Mouse (Mus musculus) thymus, postnatal 25 days (tissue): ENCODE measurements at regions not wholly inside any gene's neighbourhood (a gene's known extent, or its start where the extent isn't known, plus 50 kb on each side); places are given as distances from the start of the nearest gene placed in this dataset.
"Not testable (repeated sequence)": the region's sequence is repeated elsewhere in the genome, so short reads cannot be mapped to it uniquely, and the experiment has no call there.

ENCODE experiments used
- DNase-seq: peaks from one replicate; pipeline ENCODE4 v3.0.0; 2022

DNA sequence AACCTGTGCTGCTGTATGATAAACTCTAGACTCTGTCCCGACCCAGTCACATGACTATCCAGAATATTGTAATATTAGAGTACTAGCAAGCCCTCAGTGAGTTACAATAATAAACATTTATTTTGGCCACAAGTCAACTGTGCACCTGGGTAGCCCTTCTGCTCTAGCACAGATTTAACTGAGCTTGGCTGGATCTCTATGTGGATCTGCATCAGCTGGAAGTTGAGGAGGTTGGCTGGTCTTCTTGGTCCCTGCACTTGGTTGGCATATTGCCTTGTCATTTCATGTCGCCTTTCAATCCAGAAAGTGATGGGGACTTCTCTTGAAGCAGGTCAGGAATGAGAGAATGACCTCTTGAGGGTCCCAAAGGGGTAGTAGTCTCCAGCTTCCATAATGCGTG lies 191.5 kb downstream of the Kctd12 start:
- no peak for DNase-seq

DNA sequence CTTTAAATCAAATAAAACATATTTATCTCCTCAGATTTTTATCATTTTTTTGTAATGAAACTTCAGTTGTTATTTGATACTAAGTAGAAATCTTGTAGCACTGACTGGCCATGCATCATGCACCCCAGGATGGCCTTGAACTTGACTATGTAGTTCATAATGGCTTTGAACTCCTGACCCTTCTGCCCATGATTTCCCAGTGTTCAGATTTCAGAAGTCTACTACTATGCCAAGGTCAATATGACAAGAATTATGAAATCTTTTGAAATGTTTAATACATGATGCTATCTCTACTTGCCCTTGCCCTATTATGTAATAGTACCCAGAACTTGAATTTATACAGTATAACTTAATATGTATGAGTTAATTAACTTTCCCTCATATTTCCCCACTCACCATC lies 200.2 kb downstream of the Kctd12 start:
- DNase-seq, result no peak

DNA sequence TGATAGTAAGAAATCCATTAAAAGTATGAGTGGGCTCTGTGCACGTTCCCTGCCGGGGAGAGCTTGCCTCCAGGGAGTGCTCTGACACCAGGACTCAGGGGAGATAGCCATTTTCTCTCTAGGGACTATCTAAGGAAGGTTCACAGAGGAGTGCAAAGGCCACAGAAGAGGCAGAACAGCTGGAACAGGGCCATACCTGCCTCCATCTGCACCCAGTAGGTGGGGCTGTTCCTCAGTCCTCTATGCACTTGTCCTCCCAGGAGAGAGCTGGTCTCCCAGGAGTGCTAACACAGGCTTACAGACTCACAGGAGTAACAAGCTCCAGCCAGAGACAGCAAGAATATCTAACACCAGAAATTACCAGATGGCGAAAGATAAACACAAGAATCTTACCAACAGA lies 212.7 kb downstream of the Kctd12 start:
- peak; percentile 41 for DNase-seq

DNA sequence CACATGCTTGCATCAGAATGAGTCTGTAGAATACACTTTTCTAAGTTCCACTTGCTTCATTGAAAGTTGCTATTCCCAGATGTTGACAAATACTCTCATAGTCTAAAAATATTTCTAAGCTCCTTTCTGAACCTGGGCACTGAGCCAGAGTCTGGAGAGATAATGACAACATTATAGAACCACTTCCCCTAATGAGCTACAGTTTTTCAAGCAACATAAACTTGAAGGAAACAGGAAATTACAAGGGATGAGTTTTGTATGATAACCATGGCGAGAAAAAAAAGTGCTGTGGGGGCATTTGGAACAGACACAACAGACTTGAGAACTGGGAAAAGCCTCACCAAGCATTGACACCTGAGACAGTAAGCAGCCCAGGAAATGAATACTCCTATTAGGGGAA lies 233.8 kb downstream of the Kctd12 start:
- no peak for DNase-seq

DNA sequence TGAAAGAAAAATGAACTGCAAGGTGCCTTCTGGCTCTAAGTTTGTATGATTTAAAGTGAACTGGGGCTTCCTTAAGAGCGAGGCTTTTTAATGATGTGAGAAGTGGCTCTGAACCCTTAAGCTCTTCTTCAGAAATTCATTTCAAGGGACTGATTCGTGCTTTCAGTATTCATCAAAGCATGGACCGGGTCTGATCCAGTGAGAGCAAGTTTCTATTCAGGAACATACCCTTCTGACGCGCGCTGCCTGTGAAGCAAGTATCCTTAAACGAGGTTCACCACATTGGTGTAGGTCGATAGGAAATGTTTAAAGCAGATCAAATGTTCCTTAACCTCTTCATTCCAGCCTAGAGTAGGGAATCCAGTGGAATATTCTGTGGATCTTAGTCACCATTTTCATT lies 240.1 kb downstream of the Kctd12 start:
- DNase-seq, result no peak

DNA sequence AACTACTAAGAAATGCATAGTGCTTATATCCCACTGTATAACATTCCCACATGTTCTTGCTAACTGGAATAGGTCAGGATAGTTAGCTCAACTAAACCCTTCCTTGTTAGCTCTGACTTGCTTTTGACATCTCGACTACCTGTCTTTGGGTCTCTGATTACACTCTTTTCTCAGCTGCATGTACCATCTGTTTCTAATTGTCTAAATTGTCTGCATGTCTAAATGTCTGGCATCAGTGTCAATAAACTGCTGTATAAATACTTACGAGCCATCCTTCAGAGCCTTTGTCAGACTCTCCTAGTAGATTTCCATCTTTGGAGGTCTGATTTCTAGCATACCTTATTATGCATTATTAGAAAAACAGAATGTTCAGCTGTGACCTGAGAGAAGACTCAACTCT lies 245.8 kb downstream of the Kctd12 start:
- DNase-seq, result no peak

DNA sequence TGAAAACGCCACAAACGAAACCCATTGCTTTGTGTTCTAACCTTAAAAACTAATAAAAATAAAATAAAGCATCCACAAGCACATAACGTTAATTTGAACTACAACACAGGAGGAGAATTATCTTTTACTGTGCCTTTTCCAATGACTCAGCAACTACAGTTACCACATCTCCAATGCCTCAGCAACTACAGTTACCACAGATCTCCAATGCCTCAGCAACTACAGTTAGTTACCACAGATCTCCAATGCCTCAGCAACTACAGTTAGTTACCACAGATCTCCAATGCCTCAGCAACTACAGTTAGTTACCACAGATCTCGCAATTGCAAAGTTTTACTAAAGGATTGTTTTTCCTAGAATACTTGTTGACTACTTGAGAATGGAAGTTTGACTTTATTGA lies 248.7 kb downstream of the Kctd12 start:
- DNase-seq, result not testable (repeated sequence)

DNA sequence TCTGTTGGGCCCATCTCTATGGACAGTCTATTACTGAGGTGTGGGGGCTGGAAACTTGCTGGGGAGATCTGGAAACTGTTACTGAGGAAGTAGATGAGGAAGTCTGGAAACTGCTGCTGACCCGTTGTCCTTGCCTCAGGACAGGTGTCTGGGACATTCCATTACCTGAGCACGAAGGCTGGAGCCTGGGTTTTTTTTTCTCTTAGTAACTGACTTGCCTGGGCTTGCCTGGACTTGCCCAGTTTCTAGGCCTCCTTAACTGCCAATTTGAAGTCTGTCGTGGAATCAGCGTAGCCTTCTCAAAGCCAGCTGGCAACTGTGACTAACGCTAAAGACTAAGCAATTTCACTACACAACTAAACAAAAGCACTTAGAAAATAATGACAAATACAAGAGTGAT lies 250.7 kb downstream of the Kctd12 start:
- no peak for DNase-seq

DNA sequence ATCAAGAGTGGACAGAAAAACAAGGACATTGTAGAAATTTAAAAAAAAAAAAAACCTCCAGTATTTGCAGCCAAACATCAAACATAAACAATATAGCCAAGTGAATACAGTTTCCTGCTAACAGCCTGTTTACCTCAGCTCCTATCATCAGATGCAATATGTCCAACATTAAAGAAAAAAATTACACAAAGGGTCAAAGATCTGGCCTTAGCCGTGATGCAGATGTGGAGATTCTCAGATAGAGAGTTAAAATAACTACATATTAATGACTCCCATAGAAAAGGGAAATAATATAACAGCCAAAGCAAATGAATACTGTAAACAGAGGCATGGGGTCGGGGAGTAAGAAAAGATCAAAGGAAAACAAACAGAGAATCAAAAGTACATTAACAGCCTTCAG lies 259.8 kb downstream of the Kctd12 start:
- no peak for DNase-seq

DNA sequence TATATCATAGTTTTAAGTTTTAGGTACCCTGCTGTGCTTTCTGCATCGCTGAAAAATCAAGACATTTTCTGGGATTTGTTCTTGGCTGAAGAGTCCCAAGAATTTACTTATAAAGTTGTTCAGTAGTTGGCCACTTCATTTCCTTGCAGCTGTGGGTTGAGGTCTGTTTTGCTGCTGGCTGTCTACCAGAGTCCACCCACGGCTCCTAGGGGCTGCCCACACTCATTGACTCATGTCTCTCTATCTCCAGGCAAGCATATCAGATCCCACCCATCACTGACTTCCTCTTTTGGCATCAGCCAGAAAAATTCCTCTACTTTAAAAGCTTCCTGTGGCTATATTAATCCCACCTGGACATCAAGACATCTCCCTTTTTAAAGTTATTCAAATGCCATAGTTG lies 263.9 kb downstream of the Kctd12 start:
- DNase-seq, result no peak

DNA sequence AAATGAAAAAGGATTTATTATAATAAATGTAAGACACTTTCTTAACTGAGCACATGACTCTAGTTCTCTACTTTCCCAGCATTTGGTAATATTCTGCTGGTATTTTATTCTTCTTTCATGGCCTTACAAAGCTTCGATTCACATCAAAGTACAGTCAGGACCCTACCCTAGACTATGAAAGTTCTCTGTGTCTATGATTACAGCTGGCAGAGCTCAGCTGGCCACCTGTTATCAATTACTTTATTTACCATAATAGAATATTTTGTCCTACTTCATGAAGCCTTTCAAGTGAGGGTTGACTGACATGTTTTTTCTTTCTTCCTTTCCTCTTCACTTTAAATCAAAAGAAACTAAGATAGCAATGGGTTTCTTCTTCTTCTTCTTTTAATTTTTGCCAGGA lies 269.8 kb downstream of the Kctd12 start:
- DNase-seq, result no peak

DNA sequence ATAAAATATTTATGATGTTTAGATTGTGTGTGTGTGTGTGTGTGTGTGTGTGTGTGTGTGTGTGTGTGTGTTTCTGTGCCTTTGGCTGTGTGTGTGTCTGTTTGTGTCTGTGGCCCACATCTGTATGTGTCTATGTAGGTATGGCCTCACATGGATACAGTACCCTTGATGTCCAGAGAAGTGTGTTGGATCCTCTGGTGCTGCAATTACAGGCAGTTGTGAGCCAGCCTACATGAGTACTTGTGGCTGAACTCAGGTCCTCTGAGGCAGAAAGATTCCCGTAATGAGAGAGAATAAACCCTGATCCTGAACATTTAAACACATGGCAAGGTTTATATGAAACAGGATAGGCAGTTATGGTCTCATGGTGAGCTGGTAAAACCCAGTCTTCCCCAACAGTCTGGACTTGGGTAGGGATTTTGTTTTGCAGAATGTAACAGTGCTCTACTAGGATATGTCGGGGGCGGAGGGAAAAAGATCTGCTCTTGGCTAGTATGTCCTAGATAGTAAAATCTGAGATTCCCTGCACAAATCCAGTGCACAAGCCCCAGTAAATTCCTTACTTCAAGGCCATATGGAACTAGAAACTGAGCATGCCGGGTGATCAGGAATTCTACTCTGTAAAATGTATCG lies 275.6 kb downstream of the Kctd12 start:
- DNase-seq, result no peak

DNA sequence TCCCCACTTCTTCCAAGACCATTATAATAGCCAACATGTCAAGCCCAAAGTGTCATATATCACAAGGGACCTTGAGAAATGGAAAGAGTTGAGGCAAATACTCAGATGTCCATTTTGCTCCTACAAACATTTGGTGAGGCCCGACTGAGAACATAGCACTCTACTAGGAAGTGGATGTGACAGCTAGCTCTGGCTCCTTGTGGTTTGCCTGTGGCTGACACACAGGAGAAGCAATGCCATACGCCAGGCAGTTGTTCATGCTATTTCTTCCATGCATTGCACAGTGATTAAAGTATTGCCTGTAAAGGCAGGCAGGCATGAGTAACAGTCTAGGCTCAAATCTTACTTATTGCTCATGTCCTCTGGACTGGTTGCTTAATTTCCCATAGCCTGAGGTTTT lies 281.3 kb downstream of the Kctd12 start:
- no peak for DNase-seq

DNA sequence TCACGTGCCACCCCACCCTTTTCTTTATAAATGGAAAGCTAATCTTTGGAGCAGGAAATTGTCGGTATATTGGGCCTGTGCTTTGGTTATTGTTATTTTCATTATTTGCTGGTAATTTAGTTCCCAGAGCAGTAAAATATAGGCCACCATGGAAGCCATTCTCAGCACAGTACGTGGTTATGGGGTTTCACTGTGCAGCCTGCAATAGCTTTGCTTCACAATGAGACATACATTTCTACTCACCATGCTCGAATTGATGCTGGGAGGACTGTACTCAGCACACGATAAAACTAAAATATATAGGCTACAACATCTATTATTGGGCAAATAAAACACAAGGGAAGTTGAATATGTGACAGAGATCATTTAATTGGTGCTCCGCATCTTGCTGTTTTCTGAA lies 282.0 kb downstream of the Kctd12 start:
- no peak for DNase-seq

DNA sequence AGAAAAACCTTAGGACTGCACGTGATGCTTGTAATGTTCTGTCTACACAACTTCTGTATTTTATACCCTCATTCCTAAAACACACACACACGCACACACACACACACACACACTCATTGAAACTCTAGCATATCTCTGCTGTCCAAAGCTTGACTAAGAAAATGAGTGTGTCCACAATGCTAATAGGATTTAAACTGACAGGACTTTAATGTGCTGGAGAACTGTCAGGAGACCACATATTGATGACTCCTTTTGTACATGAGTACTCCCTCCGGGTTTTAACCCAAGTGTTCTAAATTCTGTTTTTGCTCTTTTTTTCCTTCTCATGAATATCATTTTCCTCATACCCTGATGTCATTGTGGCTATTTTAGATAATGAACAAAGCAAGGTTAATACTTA lies 283.4 kb downstream of the Kctd12 start:
- DNase-seq, result no peak

DNA sequence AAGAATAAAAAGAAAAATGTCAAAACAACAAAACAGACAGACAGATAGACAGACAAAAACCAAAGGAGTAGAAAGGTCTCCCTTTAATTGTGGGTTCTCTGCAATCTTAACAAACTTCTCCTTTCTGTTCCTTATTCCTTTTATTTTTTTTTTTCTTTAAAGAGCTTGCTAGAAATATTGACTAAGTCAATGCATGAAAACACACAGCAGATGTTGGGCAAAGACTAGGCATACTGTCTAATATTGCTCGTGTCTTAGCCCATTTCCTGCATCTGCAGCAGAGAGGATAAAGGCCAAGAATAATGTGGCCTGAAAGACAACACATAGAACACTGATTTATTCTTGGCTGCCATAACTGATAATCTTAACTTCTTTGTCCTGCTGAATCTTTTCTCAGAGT lies 295.6 kb downstream of the Kctd12 start:
- no peak for DNase-seq

DNA sequence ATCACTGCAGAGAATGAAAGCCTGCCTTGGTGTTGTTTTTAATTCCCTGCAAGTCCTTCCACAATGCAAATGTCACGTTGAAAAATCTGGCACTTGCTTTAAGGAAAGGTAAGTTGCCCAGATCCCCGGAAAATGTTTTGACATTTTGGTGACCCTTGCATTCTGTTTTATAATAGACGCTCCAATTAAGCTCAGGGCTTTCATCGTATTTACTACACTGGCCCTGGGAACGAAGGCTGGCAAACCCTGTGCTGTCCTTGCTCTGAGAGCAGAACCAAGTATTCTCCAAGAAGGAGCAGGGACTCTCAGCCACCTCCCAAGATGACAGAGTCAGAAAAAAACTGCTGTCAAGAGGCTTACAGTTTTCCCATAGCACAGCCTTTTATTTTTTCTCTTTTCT lies 305.9 kb downstream of the Kctd12 start:
- no peak for DNase-seq

DNA sequence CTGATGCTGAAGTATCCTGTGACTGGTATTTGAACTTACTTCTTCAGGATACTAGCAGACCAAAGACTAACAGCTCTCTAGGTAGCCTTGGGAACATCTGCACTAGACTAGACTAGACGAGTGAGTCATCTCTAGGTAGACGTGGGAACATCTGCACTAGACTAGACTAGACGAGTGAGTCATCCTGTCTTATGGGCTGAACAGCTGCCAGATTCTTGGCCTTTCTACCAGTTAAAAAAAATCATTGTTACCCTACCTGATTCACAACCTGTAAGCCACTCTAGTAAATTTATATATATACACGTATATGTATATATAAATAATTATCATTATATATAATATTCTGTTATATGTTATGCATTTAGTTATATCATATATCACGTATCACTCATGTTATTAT lies 307.8 kb downstream of the Kctd12 start:
- DNase-seq, result no peak

DNA sequence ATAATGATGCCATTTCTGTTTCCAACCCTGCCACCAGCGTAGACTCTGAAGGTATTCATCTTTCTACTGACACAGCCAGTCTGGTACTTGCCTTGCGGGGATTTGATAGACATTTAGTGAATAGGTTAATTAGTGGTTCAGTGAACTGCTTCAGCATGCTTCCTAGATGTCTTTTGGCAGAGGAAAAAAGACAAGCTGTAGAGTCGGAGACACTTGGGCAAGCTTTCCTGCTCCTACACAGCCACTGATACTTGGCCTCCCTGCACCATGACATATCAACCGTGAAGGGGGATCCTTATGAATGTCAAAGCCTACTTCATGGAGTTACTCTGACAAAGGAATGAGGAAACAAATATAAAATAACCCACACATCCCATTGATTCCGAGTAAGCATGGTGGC lies 308.7 kb downstream of the Kctd12 start:
- no peak for DNase-seq

DNA sequence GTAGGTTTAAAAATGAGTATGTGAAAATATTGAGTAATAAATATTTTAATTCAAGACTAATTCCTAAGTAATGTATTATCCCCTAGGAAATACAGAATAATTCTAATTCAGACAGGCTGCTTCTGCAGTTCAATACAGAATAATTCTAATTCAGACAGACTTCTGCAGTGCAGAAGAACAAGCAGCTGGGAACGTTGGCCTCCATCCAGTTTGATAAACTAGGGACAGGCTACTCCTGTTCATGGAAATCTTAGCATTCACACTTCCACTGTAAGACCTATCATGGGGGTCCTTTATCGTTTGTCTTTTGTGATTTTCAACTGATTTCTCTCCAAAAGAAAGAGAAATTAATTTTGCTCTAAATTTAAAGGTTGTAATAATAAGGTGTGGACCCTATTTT lies 319.2 kb downstream of the Kctd12 start:
- DNase-seq, result no peak

DNA sequence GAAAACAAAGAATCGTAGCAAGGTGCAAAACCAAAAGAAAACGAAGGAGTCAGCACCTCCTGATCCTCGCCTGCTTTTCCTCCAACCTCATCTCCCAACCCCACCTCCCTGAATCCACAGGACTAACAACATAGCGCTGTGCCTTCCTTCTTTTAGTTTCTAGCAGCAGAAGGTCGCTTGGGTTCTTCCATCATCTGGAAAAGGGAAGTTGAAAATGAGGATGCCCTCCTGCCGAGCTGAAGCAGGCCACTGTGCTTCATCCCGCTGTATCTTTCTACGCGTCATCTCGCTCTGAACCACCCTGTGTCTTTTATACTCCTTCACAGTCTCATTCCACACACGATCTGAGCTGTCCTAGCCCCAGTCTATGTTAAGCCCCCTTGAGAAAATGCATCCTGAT lies 322.1 kb downstream of the Kctd12 start:
- no peak for DNase-seq

DNA sequence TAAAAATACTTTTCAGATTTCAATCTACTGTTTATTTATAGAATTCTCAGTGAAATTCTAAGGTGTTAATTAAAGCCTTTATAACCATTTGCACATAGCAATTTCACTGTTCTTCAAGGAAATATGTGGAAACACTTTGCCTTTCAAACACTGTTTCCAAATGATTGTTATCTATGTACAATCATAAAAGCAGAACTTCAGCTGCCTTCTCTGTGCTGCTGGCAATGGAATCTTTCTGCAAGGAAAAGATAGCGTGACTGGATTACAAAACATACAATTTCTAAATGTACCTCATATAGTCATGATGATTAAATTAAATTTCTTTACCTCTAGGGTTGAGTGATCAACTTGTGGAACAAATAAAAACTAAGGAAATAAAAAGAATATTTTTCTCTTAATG lies 326.2 kb downstream of the Kctd12 start:
- DNase-seq, result no peak

DNA sequence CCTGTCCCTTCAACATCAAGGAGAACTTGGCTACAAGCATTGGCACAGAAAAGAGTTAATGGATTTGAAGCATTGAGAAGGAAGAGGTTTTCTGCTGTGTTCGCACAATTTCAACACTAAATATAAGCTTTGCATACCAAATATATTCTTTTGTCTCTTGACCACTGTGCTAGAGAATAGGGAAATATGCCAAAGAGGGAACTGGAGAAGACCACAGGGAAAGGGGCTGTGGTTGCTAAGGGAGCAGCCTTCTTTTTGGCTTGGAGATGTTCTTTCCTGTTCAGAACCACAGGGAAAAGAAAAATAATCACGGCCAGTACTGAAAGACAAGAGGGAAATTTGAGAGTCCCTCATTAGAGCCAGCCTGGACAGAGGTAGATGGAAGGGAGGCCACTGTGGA lies 352.8 kb downstream of the Kctd12 start:
- DNase-seq, result no peak

DNA sequence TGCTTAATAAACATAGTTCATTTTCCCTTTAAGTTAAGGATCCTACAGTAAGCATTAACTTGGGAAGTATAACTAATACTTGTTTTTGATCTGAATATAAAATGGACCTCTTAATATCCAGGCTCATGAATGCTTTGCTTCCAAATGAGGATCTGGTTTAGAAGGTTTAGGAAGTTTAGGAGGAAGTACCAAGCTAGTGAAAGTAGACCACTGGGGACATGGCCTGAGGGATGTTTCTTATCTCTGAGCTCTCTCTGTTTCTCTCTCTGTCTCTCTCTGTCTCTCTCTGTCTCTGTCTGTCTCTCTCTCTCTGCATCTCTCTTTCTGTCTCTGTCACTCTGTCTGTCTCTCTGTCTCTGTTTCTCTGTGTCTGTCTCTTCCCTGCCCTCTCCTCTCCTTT lies 360.9 kb downstream of the Kctd12 start:
- DNase-seq, result no peak

DNA sequence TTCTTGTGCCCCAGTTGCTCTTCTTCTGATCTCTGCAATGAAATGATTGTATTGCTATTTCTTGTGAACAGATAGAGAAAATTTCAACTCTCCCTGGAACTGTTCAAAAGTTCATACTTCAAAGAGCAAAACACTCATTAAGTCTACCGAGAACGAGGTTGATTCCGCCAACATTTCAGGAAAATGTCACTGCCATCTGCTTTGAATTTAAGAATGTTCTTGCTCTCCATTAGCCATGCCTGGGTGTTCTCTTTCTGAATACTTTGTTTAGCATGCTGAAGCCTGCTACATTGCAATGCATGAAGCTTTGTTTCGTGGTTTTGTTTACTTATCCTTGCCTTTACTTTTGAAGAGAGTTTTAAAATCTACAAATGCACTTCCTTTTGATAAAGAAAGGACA lies 363.4 kb downstream of the Kctd12 start:
- DNase-seq, result no peak
